Mouse (Mus musculus): ENCODE data around the gene Dnajc13.

Gene Dnajc13

DNA sequence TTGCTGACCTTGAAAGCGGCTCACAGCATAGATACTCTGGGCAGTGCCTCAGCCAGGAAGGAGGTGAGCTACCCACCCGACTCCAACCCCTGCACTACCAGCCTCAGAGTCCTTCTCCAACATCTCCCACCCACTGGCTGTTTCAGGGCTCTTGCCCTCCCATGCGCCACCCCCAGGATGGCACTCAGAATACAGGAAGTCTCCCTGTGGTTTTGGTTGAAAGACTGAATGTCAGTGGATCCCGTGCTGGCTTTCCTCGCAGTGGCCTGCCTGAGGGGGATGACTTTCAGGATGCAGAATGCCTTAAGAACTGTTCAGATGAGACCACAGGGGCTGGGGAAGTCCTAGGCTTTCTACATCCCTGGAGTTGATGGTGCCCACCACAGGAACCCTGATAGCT is 139.6 kb downstream of the Dnajc13 start:
- DNase-seq (ENCODE audit: low read depth, low spot score), result no peak

DNA sequence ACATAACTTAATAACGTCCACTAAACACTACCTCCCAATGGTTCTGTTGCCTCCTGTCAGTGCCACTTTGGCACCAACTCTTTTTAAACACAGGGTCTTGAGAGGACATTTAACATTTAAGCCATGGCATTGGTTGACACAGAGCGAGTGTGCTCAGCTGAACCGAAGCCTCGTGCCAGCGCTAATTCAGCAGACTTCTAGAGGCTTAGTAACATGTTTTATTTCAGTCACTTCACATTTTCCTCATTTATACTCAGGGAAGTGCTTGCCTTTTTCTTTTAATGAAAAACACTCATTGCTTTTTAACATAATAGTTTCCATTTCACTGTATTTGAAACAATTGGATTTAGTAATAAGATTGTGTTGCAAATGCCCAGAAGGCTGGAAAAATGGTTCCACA is 153.6 kb downstream of the Dnajc13 start:
- no peak for DNase-seq (ENCODE audit: low read depth, low spot score)

DNA sequence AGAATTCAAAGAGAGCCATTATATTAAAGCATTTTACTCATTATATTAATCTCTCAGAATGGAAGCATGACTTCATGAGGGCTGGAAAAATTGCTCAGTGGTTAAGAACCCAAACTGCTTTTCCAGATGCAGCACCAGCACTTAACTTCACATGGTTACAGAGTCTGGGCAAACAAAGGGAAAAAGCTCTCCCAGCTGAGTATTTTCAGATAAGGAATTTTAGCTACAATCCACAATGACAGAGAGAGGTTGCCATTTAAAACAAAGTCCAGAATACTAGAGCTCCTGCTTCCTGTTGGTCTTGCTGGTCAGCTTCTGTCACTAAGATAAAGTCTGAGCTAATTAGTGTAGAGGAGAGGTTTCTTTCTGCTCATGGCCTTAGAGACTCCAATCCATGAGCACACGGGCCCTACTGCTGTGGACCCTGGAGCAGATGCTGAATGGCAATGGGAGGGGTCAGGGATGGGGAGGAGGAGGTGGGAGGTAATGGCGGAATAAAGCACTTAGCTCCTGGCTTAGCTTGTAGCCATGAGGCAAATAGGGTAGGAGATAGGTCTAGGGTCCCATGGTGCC is 154.1 kb downstream of the Dnajc13 start:
- DNase-seq (ENCODE audit: low read depth, low spot score), result no peak

DNA sequence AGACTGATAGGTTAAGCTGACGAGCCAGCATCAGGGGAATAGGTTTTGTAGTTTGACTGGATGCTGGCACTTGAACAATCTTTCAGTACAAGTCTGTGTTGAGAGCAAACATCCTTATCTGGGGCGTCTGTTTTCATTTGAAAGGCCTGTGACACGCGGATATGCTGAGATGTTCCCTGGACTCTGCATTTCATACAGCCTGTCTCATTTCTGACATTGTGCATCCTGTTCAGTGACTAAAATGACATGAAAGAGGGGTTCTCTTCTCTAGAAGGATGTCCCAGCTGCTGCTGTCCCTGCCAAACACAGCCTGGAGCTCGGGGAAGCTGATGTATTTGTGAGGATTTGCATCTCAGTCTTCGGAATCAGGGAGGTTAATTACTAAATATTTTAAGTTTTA is 155.2 kb downstream of the Dnajc13 start:
- DNase-seq (ENCODE audit: low read depth, low spot score), result no peak

DNA sequence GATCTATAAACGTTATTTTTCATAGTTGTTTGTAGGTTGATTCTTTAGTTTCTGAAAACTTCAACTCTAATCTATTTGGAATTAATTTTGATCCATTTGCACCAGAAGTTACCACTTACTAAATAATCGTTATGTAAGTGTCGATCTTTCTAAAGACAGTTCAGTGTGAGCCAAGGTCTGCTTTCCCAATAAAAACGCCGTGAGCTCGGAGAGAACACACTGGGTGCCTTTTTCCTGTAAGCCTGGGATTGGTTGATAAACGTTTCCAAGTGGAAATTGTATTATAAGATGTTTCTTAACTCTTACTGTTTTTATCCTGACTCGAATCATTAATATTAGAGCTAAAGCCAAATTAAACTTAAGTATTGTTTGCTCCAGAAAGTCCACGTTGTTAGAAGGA is 155.8 kb downstream of the Dnajc13 start:
- DNase-seq (ENCODE audit: low read depth, low spot score), result no peak

DNA sequence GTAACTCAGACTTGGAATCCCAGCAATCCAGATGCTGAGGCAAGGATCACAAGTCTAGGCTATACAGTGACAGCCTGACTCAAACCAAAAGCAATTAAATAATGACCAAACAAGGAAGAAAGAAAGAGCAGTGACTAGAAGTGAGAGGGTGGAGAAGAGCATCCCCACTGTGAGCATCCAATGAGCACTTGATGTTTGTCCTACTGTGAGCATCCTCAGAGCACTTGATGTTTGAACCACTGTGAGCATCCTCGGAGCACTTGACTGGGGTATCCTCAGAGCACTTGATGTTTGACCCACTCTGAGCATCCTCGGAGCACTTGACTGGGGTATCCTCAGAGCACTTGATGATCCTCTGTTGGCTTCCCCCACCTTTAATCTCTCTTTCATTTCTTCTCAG is 157.7 kb downstream of the Dnajc13 start:
- DNase-seq (ENCODE audit: low read depth, low spot score), result no peak

DNA sequence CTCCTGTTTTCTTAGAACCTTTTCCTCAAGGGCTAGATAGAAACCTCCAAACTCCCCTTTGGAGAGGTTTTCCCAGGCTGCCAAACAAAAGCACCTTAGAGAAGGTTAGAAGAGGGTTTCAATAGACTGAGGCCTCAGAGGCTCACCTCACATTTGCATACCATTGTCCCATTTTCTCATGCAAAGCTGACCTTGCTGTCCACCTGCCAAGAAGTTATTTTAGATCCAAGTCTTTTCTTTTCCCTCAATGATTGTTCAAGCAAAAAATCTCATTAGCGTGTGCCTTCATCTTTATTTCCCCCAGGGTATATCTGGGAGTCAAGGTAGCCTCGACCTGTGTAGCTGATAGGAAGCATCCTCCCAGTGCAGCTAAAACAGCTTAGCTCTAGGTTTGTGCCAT is 159.8 kb downstream of the Dnajc13 start:
- DNase-seq (ENCODE audit: low read depth, low spot score), result peak; percentile 72

DNA sequence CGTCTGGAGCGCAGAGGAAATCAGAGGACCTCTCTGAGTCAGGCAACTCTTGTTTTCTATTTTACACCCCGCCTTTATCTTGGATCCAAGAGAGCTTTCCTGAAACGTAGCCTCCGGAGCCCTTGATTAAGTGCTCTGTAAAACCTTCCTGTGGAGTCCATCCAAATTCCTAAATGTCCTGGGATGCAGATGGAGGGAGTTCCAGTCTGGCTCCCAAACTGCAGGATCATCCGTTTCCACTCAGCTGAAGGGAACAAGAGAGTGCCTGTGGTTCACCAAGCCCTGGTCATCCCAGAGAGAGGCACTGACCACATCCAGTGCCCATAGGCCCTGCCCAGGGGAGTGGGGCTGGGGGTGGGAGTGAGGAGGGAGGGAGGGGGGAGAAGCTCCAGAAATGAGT is 160.4 kb downstream of the Dnajc13 start:
- no peak for DNase-seq (ENCODE audit: low read depth, low spot score)

DNA sequence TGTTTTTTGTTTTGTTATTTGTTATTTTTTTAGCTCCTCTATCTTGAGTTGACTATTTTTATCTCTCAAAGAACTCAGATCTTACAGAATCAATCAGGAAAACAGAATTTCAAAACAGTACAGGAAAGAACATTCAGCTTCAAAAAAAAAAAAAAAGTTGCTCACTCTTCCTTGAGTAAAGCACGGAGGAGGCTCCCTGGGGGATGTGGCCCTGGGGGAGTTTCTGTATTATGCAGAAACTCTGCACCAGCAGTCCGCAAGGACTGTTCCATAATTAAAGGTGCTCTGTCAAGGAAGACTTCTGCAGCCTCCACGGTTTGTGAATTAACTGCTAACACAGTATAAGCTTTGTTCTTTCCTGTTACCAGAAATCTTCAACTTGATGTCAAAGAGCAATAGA is 161.3 kb downstream of the Dnajc13 start:
- no peak for DNase-seq (ENCODE audit: low read depth, low spot score)
